Mouse (Mus musculus) NIH3T3 (cell line): ENCODE data around the gene Kdm2b.
A peak's percentile ranks its signal among the peaks of the same experiment; 100 is the strongest.

Experiments used
- DNase-seq: peaks from one replicate; pipeline ENCODE4 v3.0.0-alpha.2; 2012; ENCODE audit warnings: low read depth

Kdm2b gene

DNA sequence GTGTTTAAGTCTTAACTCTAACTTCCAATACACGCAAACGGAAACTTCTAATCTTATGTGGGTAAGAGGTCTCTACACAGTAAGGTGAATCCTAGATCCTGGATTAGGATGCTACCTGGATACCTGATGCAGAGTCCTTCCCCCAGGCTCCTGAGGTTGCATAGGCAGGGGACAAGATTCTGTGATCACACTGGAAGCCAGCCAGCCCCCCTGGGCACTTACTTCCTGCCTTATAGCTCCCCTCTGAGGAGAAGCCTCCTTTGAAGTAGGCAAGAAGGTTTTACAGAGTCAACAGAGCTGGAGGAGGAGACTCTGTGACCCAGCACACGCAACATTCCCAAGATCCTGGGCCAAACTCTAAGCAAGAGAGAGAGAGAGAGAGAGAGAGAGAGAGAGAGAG is 63.3 kb downstream of the Kdm2b start:
- no peak for DNase-seq

DNA sequence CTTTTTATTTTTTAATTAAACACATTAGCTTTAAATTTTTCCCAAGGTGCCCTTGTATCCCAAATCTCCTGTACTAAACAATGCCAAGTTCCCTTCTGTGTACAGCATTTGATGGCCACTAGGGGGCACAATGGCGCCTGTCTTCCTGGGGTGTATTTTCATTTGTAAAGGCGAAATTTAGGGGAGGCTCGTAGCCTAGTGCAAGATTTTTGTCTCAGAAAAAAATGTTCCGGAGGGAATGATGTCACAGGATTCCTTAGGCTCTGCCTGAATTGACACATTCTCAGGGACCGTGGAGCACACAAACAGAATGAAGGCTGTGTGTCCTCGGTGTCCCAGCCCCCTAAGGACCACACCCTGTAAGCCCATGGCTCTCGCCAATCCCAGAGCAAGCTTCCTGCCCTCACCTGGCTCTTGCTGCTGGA is 64.1 kb downstream of the Kdm2b start:
- peak; percentile 92 for DNase-seq

DNA sequence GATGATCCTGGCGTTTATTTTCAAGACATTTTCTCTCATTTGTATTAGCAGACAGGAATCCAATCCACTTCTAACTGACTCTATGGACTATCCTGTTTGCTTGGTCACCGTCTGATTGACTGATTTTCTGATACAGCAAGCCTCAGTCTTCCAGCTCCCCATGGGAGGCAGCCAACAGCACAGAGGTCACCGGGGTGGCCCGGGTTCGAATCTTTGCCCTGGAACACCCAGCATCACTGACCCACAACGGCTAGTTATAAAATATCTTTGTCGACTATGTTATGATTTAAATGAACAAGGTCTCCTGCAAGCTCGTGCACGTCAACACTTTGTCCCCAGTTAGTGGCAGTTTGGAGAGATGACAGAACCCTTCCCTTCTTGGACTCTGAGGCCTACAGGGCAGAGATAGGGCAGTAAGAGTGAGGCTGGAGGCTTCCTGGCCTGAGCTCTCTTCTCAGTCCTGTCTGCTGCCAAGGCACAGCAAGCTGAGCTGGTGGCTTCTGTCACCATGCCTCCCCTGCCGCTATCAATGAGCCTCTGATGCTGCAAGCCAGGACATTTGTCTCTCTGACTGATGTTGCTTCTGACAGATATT is 65.7 kb downstream of the Kdm2b start:
- DNase-seq = no peak

DNA sequence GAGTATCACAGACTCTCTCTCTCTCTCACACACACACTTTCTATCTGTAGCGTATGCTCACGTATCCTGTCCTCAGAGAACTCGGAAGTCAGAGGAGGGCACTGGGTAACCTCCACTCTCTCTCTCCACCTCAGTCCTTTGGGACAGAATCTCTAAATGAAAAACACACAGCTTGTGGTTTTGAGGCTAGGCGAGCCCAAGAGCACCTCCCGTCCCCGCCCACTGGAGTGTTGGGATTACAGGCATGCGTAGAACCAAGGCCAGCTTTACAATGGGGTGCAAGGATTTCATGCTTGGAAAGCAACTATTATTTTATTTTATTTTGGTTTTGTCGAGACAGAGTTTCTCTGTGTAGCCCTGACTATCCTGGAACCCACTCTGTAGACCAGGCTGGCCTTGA is 67.7 kb downstream of the Kdm2b start:
- peak; percentile 29 for DNase-seq

DNA sequence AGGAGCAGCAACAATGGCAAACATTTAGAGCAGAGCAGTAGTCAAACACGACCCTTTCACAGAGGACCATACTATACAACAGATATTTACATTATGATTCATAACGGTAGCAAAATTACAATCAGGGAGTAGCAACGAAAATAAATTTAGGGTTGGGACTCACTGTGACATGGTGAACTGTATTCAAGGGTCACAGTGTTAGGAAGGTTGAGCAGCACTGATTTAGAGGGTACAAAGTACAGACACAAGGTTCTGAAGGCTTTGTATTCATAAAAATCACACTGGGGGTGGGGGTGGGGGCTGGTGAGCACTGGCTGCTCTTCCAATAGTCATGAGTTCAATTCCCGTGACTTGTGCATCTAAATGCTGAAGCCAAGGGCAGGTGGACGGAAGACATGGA is 69.1 kb downstream of the Kdm2b start:
- DNase-seq = no peak

DNA sequence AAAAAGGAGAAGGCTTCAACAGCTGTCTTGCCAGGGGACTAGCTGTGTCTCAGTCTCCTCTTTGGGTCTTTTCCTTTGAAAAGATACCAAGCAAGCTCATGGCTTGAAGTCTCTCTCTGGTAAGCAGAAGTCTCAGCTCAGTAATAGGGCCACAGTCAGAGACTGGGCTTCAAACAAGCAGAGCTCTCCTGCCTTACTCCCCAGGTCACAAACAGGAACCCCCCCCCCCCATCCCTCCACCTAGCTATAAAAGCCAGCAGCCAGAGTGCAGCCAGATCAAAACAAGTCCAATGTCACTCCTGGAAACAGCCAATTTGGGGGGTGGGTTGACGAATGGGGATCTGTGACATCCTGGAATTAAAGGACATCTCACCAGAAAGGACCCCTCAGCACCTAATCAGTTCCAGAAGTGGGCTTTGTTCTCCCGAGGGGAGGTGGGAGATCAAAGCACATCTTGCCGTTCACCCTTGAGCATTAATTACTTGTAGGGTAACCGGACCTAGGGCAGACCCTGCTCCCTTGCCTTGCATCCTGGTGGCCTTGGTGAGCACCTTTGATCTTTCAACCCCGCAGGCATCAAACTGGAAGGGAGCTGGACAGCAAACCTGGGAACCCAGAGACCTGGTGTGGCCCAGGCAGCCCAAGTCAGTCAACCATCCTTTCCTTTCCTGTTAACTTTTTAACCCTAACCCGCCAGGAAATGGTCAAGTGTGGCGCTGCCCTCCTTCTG is 71.5 kb downstream of the Kdm2b start:
- no peak for DNase-seq

DNA sequence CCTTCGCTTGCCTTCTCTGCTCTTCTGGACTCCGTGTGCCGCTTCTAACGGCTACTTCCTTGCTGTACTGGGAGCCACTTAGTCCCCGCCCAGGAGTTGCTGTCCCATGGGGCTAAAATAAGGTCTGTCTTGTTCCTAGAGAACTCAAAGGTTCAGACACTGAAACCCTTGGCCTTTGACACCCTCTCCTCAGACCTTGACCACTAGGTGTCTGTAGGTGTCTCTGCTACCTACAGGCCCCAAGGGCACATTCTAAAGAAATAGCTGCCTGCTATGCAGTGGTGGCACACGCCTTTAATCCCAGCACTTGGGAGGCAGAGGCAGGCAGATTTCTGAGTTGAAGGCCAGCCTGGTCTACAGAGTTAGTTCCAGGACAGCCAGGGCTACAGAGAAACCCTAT is 73.5 kb downstream of the Kdm2b start:
- no peak for DNase-seq

DNA sequence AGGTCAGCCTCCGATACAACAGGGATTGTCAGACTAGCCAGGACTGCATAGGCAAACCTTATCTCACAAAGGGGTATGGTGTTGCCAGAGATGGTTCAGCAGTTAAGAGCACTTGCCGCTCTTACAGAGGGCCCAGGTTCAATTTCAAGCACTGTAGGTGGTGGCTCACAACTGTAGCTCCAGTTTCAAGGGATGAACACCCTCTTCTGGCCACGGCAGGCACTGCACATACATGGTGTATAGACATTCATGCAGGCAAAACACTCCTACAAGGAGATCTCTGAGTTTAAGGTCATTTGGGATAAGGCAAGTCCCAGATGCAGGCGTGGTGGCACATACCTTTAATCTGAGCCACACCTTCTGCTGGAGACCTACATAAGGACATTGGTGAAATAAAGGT is 76.8 kb downstream of the Kdm2b start:
- DNase-seq = peak; percentile 16

DNA sequence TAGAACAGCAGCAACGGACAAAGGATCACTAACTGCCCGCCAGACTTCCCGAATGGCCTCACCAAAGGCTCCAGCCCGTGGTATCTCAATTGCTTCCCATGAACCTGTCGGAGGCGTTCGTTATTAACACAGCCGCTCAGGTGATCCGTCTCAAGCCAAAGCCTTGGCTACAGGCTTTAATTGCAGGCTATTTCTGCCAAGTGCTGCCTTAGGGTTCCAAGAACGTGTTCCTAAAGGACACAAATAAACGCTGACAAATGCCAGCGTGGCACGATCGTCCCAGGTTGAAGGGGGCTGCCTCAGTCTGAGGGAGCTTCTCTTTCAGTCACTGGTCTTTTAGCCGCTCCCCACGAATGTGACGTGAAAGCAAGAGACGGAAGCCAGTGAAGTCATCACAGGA is 80.1 kb downstream of the Kdm2b start:
- DNase-seq = no peak

DNA sequence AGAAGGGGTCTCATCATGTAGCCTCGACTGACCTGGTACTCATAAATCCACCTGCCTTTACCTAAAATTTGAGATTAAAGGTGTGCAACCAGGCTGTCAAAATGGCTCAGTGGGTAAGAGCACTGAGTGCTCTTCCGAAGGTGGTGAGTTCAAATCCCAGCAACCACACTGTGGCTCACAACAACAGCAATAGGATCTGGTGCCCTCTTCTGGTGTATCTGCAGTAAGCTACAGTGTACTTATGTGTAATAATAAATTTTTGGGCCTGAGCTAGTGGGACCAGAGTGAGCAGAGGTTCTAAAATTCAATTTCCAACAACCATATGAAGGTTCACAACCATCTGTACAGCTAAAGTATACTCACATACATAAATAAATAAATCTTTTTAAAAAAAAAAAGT is 81.6 kb downstream of the Kdm2b start:
- DNase-seq = peak; percentile 17

DNA sequence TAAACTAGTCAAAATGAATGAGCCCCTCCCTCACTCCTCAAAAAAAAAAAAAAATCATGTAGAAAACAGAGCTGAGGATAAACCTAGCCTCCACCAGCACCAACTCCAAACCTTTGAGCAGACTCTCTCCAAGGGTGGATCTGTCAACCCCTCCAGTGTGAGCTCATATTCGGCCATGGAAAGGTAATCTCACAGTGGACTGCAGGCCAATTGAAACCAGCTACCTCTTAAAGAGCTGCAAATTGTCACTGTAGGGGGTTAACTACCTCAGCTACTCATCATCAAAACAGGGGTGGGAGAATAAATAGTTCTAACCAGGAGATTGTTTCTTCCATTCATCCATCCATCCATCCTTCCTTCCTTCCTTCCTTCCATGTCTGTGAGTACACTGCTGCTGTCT is 82.4 kb downstream of the Kdm2b start:
- DNase-seq = no peak

DNA sequence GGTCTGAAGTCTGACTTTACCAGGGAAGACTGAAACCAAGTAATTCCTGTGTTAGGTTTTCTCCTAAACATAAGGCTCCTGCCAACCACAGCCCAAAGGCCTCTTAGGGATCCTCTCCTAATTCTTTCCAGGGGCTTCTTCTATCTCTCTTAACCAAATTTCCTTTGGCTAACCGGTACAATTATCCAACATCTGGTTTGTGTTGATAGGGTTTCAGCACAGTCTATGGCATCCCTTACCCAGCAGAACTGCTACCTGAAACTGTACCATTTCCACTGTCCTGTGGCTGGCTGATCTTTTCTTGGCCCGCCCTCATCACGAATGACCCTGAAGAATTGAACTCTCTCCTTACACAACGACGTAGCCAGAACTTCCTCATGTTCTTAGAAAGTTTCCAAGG is 86.5 kb downstream of the Kdm2b start:
- DNase-seq = no peak

DNA sequence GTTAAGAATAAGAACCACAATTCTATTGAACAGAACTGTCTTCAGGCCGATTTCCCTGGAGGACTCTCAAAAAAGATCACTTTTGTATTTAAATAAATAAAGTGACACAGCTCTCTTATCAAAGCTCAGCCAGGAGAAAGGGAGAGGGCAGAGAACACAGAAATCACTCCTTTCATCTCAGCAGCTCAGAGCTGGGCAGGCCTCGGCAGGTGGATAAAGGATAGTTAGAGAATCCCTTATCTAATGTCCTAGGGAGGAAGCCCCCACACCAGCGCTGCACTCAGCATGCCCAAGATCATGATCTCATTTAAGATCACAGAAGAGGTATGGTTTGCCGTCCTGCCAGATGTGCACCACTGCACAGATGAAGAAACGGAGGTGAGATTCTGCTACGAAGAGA is 87.4 kb downstream of the Kdm2b start:
- DNase-seq = no peak

DNA sequence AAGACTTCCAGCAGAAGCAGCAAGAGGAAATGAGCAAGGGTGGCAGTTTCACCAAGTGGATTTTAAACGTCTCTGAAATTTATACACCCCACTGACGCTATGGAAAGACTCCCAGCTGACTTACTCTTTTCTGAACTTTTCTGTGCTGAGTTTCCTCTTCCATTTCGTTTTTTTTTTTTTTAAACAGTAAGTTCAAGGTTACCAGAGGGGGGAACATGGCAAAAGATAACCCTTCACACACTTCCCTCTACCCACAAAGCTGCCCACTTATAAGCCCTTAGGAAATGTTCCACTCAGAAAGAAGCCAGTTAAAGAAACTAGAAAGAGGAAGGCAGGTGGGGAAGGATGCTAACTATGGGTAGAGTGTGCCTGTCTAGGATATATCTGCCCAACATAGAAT is 88.0 kb downstream of the Kdm2b start:
- DNase-seq = no peak

DNA sequence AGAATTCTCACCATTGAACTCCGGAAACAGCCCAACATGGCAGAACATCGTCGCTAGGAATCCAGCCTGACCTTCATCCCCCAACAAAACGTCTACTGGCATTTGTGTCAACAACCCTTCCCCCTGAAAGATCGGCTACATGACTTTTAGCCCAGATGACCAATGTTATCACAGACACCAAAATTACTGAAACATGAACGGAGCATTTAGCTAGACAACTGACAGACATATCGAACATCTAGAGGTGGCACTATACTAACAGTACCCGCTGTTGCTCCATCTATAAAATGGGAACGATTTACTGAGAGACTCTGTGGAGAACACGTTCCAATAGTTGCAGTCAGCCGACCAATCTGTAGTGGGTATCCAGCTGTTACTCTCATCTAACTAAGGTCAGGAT is 88.4 kb downstream of the Kdm2b start:
- no peak for DNase-seq

DNA sequence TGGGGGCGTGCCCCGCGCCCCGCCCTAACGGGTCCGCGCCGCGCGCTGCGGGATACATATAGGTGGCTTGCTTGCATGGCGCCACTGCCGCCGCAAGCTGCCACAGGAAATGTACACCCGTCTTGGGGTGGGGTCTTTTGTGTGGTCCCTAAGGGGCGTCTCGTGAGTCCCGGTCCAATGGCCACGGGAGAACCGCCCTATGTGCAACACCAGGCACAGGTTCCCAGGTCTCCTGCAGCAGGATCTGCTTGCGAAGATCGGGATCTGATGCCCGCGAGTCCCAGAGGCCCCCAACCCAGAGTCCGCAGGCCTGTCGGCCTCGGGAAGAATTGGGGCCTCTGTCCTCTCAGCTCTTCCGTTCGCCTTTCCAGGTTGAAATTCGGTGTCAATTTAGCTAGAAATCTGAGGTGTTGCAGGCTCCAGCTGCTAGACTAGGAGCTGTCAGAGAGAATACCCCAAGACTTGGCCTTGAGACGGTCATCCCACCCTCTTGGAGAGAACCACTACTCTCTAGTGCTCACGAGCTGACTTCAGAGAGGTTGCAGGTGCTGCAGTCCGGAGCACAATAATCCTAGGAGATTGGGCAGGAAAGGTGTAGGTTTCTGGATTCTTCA is 89.0 kb downstream of the Kdm2b start:
- DNase-seq = no peak

DNA sequence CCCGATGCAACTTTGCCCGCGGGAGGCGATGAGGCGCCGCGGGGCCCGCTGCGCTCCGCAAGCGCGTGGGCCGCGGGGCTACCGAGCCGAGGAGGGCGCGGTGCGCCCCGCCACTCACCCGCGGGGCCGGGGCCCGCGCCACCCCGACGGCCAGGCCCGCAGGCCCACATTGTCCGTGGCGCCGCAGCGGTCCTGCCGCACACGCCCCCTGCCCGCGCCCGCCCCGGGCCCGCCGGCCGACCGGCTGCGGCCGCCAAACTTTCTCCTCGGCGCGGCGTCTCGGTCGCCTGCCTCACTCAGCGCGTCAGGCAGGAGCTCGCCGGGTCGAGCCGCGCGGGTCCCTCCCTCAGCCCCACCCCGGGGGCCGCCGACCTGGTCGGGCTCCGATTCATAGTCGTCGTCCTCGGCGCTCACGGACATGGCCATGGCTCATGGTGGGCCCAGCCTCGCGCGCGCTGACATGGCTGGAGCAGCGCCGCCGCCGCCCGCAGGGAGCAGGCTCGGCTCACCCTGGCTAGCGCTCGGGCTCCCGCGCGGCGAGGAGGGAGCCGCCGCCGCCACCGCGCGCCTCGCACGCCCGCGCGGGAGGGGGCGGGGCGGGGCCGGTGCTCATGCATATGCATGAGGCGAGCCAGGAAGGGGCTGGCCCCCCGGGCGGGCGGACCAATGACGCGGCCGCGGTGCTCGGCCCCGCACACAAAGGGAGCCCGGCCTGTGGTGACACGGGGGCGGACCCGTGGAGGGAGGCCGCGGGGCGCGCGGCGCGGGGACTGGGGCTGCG is 89.7 kb downstream of the Kdm2b start:
- DNase-seq = peak; percentile 96

DNA sequence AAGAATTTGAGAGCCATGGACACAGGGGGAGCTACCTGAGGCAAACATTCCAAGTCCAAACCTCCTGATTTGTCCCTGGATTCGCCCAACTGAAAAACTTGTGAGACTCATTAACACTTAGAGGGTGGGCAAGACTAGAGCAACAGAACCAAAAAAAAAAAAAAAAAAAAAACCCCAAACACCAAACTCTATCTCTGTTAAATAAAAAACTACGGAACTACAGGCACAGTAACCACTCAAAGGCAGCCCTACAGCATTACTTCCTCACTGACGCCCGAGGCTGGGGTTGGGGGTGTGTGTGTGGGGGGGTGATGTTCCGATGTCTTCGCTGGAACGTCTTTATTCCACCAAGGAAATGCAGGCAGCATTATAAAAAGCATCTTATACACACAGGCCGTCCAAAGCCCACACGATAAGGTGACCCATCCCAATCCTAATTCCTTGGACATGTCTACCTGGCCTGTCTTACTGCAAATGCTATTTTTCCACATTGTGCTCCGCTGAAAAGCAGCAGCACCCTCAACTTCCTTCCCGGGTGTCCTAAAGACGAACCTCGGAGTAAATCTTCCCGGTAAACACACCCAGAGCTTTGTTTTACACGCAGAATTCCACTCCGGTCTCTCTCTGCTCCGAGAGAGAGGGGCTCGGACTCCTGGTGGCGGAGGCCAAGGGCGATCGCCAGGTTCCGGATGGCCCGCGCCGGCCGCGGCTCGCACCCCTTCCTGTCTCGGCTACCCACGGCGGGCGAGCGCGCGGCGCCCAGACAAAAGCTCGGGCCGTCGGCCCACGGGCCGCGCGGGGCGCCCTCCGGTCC is 90.5 kb downstream of the Kdm2b start:
- peak; percentile 49 for DNase-seq

DNA sequence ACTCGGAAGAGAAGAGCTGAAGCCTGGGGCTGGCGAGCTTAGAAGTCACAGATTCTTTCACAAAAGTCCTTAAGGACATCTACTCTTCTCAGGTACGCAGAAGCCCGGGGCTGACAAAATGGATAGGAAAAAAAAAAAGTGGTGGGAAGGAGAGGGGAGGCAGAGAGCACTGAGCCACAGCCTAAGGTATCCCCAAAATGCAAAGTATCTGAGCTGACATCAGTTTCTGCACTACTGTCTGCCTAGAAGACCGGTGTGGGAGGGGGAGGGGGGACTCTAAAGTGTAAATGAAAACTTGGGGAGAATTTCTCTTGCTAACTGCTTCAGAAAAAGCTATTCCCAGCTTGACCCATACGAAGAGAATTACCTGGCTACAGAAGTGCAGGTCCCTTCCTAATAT is 91.5 kb downstream of the Kdm2b start:
- DNase-seq = no peak

DNA sequence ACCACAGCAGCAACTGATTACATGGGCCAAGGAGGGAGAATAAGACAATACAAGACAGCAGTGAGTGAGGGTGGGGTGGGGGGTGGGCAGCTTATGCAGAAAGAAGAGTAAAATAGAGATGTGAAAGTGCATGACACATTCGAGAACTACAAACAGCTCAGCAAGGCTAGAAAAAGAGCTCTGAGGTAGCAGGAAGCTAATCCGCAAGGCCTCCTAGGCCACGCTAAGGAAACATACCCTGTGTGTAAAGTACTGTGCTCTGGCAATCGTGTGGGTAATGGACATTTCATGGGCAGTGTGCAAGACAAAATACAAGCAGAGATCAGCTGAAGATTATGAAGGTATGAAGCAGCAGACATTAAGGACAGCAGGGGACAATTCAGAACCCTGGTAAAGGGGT is 94.8 kb downstream of the Kdm2b start:
- no peak for DNase-seq

DNA sequence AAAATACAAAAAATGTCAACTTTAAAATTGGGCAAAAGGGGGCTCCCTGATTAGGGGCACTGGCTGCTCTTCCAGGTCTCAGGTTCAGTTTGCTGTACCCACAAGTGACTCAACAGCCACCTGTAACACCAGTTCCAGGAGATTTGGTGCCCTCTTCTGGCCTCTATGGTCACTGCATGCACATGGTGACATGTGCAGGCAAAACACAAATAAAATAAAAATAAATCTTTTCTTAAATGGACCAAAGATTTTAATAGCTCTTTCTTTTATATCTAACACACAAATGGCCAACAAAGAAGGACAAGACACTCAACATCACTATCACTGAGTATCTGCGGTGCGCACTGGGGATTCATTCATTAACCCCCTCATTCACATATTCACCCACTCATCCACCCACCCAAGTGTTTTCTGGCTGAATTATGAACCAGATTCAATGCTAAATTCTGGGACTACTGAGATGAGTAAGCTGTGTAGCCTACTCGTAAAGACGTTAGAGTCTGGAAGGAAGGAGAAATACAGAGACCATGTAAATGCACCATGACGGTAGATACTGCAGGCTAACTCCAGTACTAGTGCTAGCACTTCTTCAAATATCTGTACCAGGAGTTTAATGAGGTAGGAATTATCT is 95.5 kb downstream of the Kdm2b start:
- peak; percentile 68 for DNase-seq

DNA sequence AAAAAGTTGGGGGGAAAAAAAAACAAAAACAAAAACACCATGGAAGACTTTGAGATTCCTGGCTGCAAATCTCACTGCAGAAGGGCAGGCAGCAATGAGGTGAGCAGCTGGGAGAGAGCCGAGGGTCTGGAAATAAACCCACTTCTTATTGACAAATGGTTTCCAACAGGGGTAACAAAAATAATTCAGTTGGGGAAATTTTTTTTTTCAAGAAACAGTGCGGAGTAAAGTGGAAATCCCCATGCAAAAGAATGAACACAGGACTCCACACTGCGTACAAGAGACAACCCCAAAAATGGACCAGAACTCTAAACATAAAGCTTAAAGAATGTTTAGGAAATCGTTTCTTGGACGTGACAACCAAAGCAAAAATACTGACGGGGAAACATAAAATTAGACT is 96.4 kb downstream of the Kdm2b start:
- DNase-seq = no peak
